Mouse (Mus musculus) left cerebral cortex, postnatal 4 days (tissue): ENCODE measurements around the gene Hist1h2bh. TPM values are rescaled to one million over a fixed set of nuclear protein-coding genes. Genes with fewer than 3 reads are reported as not detected.
A peak's percentile ranks its signal among the peaks of the same experiment; 100 is the strongest.
"Not testable (repeated sequence)": the region's sequence is repeated elsewhere in the genome, so short reads cannot be mapped to it uniquely, and the experiment has no call there.

Experiments used
- DNase-seq: peaks from one replicate; pipeline ENCODE4 v3.0.0-alpha.2; 2022
- intact Hi-C: fragments of 180-260 bp; cut with DNase I; formaldehyde crosslinking; loops from one replicate; pipeline ENCODE4 v1.15.1; 2025
- total RNA-seq, 2 experiments: library from RNA; stranded (reverse); gene quantifications; 2 replicates each; pipeline ENCODE4 v1.2.3; 2021

Hist1h2bh gene
- total RNA-seq, 2 experiments from 2014 or later, result 4.5 to 6.1 TPM

- DNase-seq, intact Hi-C loops: not testable (repeated sequence)
These were observed 31.5 kb upstream of the Hist1h2bh start for GRCm38 (mm10) chr13:23574546-23575170.

GRCm38 (mm10) chr13:23573898-23574524, 30.8 kb upstream of the Hist1h2bh start, which contains the start of the genes Hist1h2bf and Hist1h2ad:
Hist1h2bf (minus strand) TSS chr13:23574196.
Hist1h2ad (plus strand) TSS chr13:23574381.
- peak; percentile 91 for DNase-seq
- intact Hi-C loops, result not testable (repeated sequence)

- intact Hi-C loops, DNase-seq: not testable (repeated sequence)
These were observed 30.1 kb upstream of the Hist1h2bh start for GRCm38 (mm10) chr13:23573034-23573897.

- intact Hi-C loops, result no loop called here
- DNase-seq, result no peak
These were observed 29.2 kb upstream of the Hist1h2bh start for GRCm38 (mm10) chr13:23572218-23573033.

- intact Hi-C loops, DNase-seq: not testable (repeated sequence)
These were observed 28.5 kb upstream of the Hist1h2bh start for GRCm38 (mm10) chr13:23571504-23572217.

GRCm38 (mm10) chr13:23571022-23571503, 27.9 kb upstream of the Hist1h2bh start, which contains the start of the genes Hist1h2ae and Hist1h2bg:
Hist1h2ae (minus strand) TSS chr13:23571220.
Hist1h2bg (plus strand) TSS chr13:23571396.
- peak; percentile 57 for DNase-seq
- intact Hi-C loops, result no loop called here

GRCm38 (mm10) chr13:23570261-23571021, 27.2 kb upstream of the Hist1h2bh start:
- DNase-seq, intact Hi-C loops: not testable (repeated sequence)

- intact Hi-C loops, result loop anchor here (10.0 kb wide), 1 partner anchor 190 kb away; the partner anchor contains the start of genes Hist1h2ab, Hist1h3b and Hist1h4b
These were observed 21.3 kb upstream of the Hist1h2bh start for GRCm38 (mm10) chr13:23564482-23564881.

GRCm38 (mm10) chr13:23562699-23563462, 19.7 kb upstream of the Hist1h2bh start:
- intact Hi-C loops, result loop anchor here (10.0 kb wide), 1 partner anchor 192 kb away; the partner anchor contains the start of genes Hist1h2ab, Hist1h3b and Hist1h4b
- DNase-seq, result no peak

More at GRCm38 (mm10) chr13:23564482-23564881, 21.3 kb upstream of the Hist1h2bh start:
- no peak for DNase-seq

GRCm38 (mm10) chr13:23561883-23562659, 18.9 kb upstream of the Hist1h2bh start, which contains the start of gene Hist1h3e:
Hist1h3e (minus strand) TSS chr13:23562369.
- intact Hi-C loops, result loop anchor here (10.0 kb wide), 1 partner anchor 193 kb away; the partner anchor contains the start of genes Hist1h2ab, Hist1h3b and Hist1h4b

GRCm38 (mm10) chr13:23561531-23561882, 18.3 kb upstream of the Hist1h2bh start:
- intact Hi-C loops, result loop anchor here (10.0 kb wide), 1 partner anchor 193 kb away; the partner anchor contains the start of genes Hist1h2ab, Hist1h3b and Hist1h4b
- DNase-seq, result not testable (repeated sequence)

More at GRCm38 (mm10) chr13:23561883-23562659, 18.9 kb upstream of the Hist1h2bh start, which contains the start of gene Hist1h3e:
- DNase-seq, result peak; percentile 94

GRCm38 (mm10) chr13:23560699-23561098, 17.5 kb upstream of the Hist1h2bh start:
- not testable (repeated sequence) for DNase-seq
- intact Hi-C loops, result loop anchor here (10.0 kb wide), 1 partner anchor 194 kb away; the partner anchor contains the start of genes Hist1h2ab, Hist1h3b and Hist1h4b

GRCm38 (mm10) chr13:23556906-23557305, 13.7 kb upstream of the Hist1h2bh start:
- no peak for DNase-seq
- intact Hi-C loops, result no loop called here

- peak; percentile 66 for DNase-seq
- intact Hi-C loops, result no loop called here
These were observed 12.7 kb upstream of the Hist1h2bh start for GRCm38 (mm10) chr13:23555839-23556416.

GRCm38 (mm10) chr13:23554925-23555838, 12.0 kb upstream of the Hist1h2bh start:
- intact Hi-C loops, result no loop called here
- DNase-seq, result peak; percentile 77
